Mouse (Mus musculus) midbrain, embryonic 16.5 days (tissue): ENCODE data around the gene Rorb. TPM values are rescaled to one million over a fixed set of nuclear protein-coding genes. Genes with fewer than 3 reads are reported as not detected.
A peak's percentile ranks its signal among the peaks of the same experiment; 100 is the strongest.

Experiments
- ATAC-seq: fragments of 200-750 bp; cut with Nextera tagmentation; 2 replicates; pipeline ENCODE4 v1.8.0; 2017; ENCODE audit warnings: moderate TSS enrichment
- H3K27ac ChIP-seq: fragments of 300-500 bp; sonication (generic); 2 replicates; pipeline ENCODE4 v1.5.1; 2014; ENCODE audit warnings: mild to moderate bottlenecking, low read length, mixed read lengths
- H3K27me3 ChIP-seq: fragments of 300-500 bp; sonication (generic); 2 replicates; pipeline ENCODE4 v1.6.1; 2014; ENCODE audit warnings: low read depth, low read length, mixed read lengths; ENCODE audit not compliant: control insufficient read depth, insufficient read depth
- H3K36me3 ChIP-seq: fragments of 300-500 bp; sonication (generic); 2 replicates; pipeline ENCODE4 v1.6.1; 2014; ENCODE audit warnings: mild to moderate bottlenecking, low read length, moderate library complexity, mixed read lengths; ENCODE audit not compliant: control insufficient read depth, insufficient read depth
- H3K4me1 ChIP-seq: fragments of 300-500 bp; sonication (generic); 2 replicates; pipeline ENCODE4 v1.6.1; 2014; ENCODE audit warnings: mild to moderate bottlenecking, low read length, mixed read lengths; ENCODE audit not compliant: control insufficient read depth, insufficient read depth
- H3K4me2 ChIP-seq: fragments of 300-500 bp; sonication (generic); 2 replicates; pipeline ENCODE4 v1.6.1; 2014; ENCODE audit warnings: mild to moderate bottlenecking, low read length, mixed read lengths
- H3K4me3 ChIP-seq: fragments of 300-500 bp; sonication (generic); 2 replicates; pipeline ENCODE4 v1.5.1; 2014; ENCODE audit warnings: low read depth, mild to moderate bottlenecking, low read length, moderate library complexity, mixed read lengths
- H3K9ac ChIP-seq: fragments of 300-500 bp; sonication (generic); 2 replicates; pipeline ENCODE4 v1.6.1; 2014; ENCODE audit warnings: low read depth, low read length, mixed read lengths
- H3K9me3 ChIP-seq: fragments of 300-500 bp; sonication (generic); replicated peaks from 2 replicates; pipeline ENCODE4 v1.6.1; 2014; ENCODE audit warnings: mild to moderate bottlenecking, low read length, mixed read lengths; ENCODE audit not compliant: control insufficient read depth, poor library complexity, severe bottlenecking
- WGBS: fragments of 180-500 bp; shearing (Covaris S2); extraction: QIAGEN DNeasy Blood & Tissue Kit; methylation state at CpG from one replicate; pipeline ENCODE4 v1.1.7; 2014; 5-methylcytosine and 5-hydroxymethylcytosine counted together
- polyA plus RNA-seq: library from polyadenylated mRNA; unstranded; fragments of >200 nt; fragmentation: Nextera tagmentation; extraction: Ambion mirVana; gene quantifications from 2 replicates; pipeline ENCODE4 v1.2.1, GENCODE M21; 2015

Rorb gene
- polyA plus RNA-seq, 1 experiment from 2014 or later: 23.0 TPM

DNA sequence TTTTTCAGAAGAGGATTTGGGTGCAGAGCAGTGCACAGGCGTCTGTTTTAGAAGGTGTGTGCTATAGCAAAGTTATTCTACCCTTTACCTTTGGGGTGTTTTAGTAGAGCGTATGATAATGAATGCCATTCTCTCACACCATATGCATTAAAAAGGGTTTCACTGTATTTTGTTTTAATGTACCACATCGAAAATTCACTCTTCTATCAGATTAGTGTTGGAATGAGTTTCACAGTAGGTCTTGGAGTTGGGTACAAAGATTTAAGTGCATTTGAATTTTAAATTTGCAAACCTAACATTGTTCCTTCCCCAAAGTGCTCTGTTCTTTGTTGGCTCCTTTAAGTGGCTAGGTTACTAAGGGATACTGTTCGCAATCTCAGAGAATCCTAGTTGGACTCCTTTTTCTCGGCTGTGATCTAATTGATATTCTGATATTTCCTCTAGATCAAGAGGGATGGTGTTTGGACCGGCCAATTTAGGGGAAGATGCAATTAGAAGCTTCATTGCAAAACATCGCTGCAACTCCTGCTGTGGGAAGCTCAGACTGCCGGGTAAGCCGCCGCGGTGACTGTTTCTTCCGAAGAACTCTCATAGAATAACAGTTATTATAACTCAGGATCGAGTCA lies 222.4 kb downstream of the Rorb start:
- H3K27ac ChIP-seq: peak overlapping the region; percentile 83
- peak overlapping the region; percentile 33 for H3K4me3 ChIP-seq
- H3K27me3 ChIP-seq: no peaks in the 10 kb centered on the region
- H3K36me3 ChIP-seq: no peaks in the 10 kb centered on the region
- H3K4me2 ChIP-seq: peak overlapping the region; percentile 70
- no peaks in the 10 kb centered on the region for H3K9me3 ChIP-seq
- WGBS: 5% methylated on average over 13 of the region's 13 CpGs
- peak; percentile 81 for ATAC-seq
- H3K4me1 ChIP-seq: peaks cover 16% of the 10 kb centered on the region
- H3K9ac ChIP-seq: peak overlapping the region; percentile 66

DNA sequence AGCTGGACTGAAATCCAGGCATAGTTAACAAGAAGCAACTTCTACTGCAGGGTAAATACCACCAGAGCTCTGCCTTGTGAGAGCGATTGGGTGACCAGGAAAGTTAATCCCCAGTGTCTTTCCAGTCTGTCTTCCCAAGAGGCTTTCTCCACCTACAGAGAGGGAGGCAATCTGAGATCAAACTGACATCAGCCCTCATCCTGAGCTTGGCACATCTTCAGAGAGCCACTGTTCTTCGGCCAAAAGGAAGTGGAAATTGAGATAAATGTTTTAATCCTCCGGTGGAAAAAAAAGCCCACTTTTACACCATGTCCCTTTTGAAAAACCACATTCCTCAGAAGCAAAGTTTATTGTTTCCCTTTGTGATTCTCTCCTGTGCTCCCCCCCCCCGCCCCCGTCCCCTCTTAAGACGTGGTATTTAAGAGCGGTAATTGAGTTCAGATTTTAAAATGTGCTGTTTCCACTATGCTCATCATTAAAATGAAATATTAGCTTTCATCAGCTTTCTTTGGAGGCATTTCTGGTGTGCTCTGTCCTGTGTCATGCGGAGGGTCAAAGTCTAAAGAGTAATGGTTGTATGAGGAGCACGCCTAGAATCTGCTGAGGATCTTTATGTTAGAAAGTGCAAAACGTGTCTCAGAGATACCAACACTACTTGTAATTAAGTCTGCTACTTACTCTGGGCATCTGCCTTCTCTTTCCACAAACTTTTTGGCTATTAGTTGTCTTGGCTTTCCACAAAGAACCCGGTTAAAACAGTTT lies 223.2 kb downstream of the Rorb start:
- peak overlapping the region; percentile 64 for H3K27ac ChIP-seq
- peak overlapping the region; percentile 70 for H3K4me2 ChIP-seq
- no peak overlapping the region for H3K9ac ChIP-seq
- no peak for ATAC-seq
- 21% methylated on average over 11 of the region's 11 CpGs for WGBS
- no peaks in the 10 kb centered on the region for H3K27me3 ChIP-seq
- H3K4me1 ChIP-seq: peaks cover 16% of the 10 kb centered on the region
- H3K9me3 ChIP-seq: no peaks in the 10 kb centered on the region
- no peaks in the 10 kb centered on the region for H3K36me3 ChIP-seq
- no peak overlapping the region for H3K4me3 ChIP-seq

GRCm38 (mm10) chr19:18881162-18881561 lies 229.8 kb downstream of the Rorb start:
- Histone ChIP-seq H3K36me3 (no peaks in the 10 kb centered on the region), H3K4me1 (no peaks in the 10 kb centered on the region), H3K4me3 (no peak overlapping the region), H3K27me3 (no peaks in the 10 kb centered on the region), H3K4me2 (no peak overlapping the region), H3K27ac (no peak overlapping the region), H3K9me3 (no peaks in the 10 kb centered on the region), H3K9ac (no peak overlapping the region)
- no peak for ATAC-seq
- 39% methylated on average over 5 of the region's 5 CpGs for WGBS
